In genomic region chr13:25848156-25848555, GRCm38 (mm10) we compare ENCODE assay signal across 25 mouse cellular contexts.
DNase-seq lines count a peak whose midpoint lies in the region; ATAC-seq and TF ChIP-seq lines count a peak whose summit lies in the region.
"Had no signal": no experiment of that assay in that cellular context is flagged by ENCODE, and none has a peak within 500 bp of the region (broad histone marks: within the 10 kb centered on the region; RNA-seq: fewer than 3 reads in every experiment).

No protein-coding gene starts in this region.

- WGBS in forebrain, postnatal 0 days = 71% methylated on average over 4 of the region's 4 CpGs
- 86% methylated on average over 4 of the region's 4 CpGs for WGBS in forebrain, embryonic 13.5 days
- 70% methylated on average over 4 of the region's 4 CpGs for WGBS in intestine, embryonic 15.5 days

- no peak for TF ChIP-seq CTCF in forebrain, postnatal 0 days (IDR thresholded peaks at IDR 0.05; ENCODE audit: low read depth)

- H3K27ac ChIP-seq in forebrain, postnatal 0 days (ENCODE audit: low read depth, low read length) = no peak overlapping the region
- no peak overlapping the region for H3K27ac ChIP-seq in forebrain, embryonic 13.5 days
- no peak overlapping the region for H3K27ac ChIP-seq in intestine, embryonic 15.5 days
- H3K27ac ChIP-seq: embryonic facial prominence, embryonic 12.5 days; embryonic facial prominence, embryonic 15.5 days; forebrain, embryonic 15.5 days; heart, adult 2 months; heart, embryonic 10.5 days; heart, embryonic 13.5 days; hindbrain, embryonic 14.5 days had no signal

- DNase-seq in forebrain, postnatal 0 days = peak; percentile 18
- peak; percentile 26 for DNase-seq in brain, adult 2 months (ENCODE audit: low read depth, low spot score)
- DNase-seq in layer of hippocampus, adult 9-11 months = peak; percentile 23
- peak; percentile 8 to 12 for DNase-seq in layer of hippocampus, postnatal 36 days
- no peak for DNase-seq in left cerebral cortex, postnatal 10 days (ENCODE audit: extremely low spot score in 1 of 2, low spot score in 2 of 2)
- DNase-seq: adrenal gland, postnatal 10 days; adrenal gland, postnatal 36 days; cerebellum, adult 11 months; cerebellum, adult 2 months; cerebellum, adult 9-11 months; cerebellum, postnatal 25 days; gastrocnemius, postnatal 10 days; gastrocnemius, postnatal 36 days; heart, adult 2 months; heart, postnatal 14 days; heart, postnatal 4 days had no signal

- H3K9me3 ChIP-seq in forebrain, postnatal 0 days (ENCODE audit: low read length) = no peaks in the 10 kb centered on the region
- no peaks in the 10 kb centered on the region for H3K9me3 ChIP-seq in forebrain, embryonic 13.5 days (replicated peaks)
- H3K9me3 ChIP-seq in intestine, embryonic 15.5 days = no peaks in the 10 kb centered on the region
- H3K9me3 ChIP-seq: embryonic facial prominence, embryonic 12.5 days; embryonic facial prominence, embryonic 15.5 days; forebrain, embryonic 15.5 days; heart, embryonic 10.5 days; heart, embryonic 13.5 days had no signal

- no peak overlapping the region for H3K9ac ChIP-seq in forebrain, postnatal 0 days
- H3K9ac ChIP-seq in forebrain, embryonic 13.5 days = no peak overlapping the region
- H3K9ac ChIP-seq in intestine, embryonic 15.5 days = no peak overlapping the region
- H3K9ac ChIP-seq: embryonic facial prominence, embryonic 12.5 days; embryonic facial prominence, embryonic 15.5 days; forebrain, embryonic 15.5 days; heart, embryonic 13.5 days; hindbrain, embryonic 14.5 days had no signal

- H3K4me1 ChIP-seq in forebrain, postnatal 0 days (ENCODE audit: insufficient read depth) = no peaks in the 10 kb centered on the region
- H3K4me1 ChIP-seq in forebrain, embryonic 13.5 days = no peaks in the 10 kb centered on the region
- no peaks in the 10 kb centered on the region for H3K4me1 ChIP-seq in intestine, embryonic 15.5 days (replicated peaks)
- H3K4me1 ChIP-seq: embryonic facial prominence, embryonic 12.5 days; embryonic facial prominence, embryonic 15.5 days; forebrain, embryonic 15.5 days; heart, embryonic 10.5 days; heart, embryonic 13.5 days had no signal

- H3K4me3 ChIP-seq in forebrain, postnatal 0 days (ENCODE audit: low read depth, low read length) = no peak overlapping the region
- H3K4me3 ChIP-seq in forebrain, embryonic 13.5 days = no peak overlapping the region
- no peak overlapping the region for H3K4me3 ChIP-seq in intestine, embryonic 15.5 days (replicated peaks)
- H3K4me3 ChIP-seq: embryonic facial prominence, embryonic 12.5 days; embryonic facial prominence, embryonic 15.5 days; forebrain, embryonic 15.5 days; heart, adult 2 months; heart, embryonic 10.5 days; heart, embryonic 13.5 days had no signal

- no peak overlapping the region for H3K4me2 ChIP-seq in forebrain, postnatal 0 days (ENCODE audit: low read depth)
- no peak overlapping the region for H3K4me2 ChIP-seq in forebrain, embryonic 13.5 days
- H3K4me2 ChIP-seq in intestine, embryonic 15.5 days (replicated peaks) = no peak overlapping the region
- H3K4me2 ChIP-seq: embryonic facial prominence, embryonic 12.5 days; embryonic facial prominence, embryonic 15.5 days; forebrain, embryonic 15.5 days; heart, embryonic 13.5 days; hindbrain, embryonic 14.5 days had no signal

- no peaks in the 10 kb centered on the region for H3K27me3 ChIP-seq in forebrain, postnatal 0 days (ENCODE audit: insufficient read depth, low read length)
- no peaks in the 10 kb centered on the region for H3K27me3 ChIP-seq in forebrain, embryonic 13.5 days
- H3K27me3 ChIP-seq in intestine, embryonic 15.5 days (replicated peaks) = no peaks in the 10 kb centered on the region
- H3K27me3 ChIP-seq: embryonic facial prominence, embryonic 12.5 days; embryonic facial prominence, embryonic 15.5 days; forebrain, embryonic 15.5 days; heart, embryonic 13.5 days had no signal

- no peaks in the 10 kb centered on the region for H3K36me3 ChIP-seq in forebrain, postnatal 0 days (ENCODE audit: insufficient read depth)
- H3K36me3 ChIP-seq in forebrain, embryonic 13.5 days (ENCODE audit: poor library complexity, severe bottlenecking) = no peaks in the 10 kb centered on the region
- no peaks in the 10 kb centered on the region for H3K36me3 ChIP-seq in intestine, embryonic 15.5 days
- H3K36me3 ChIP-seq: embryonic facial prominence, embryonic 12.5 days; embryonic facial prominence, embryonic 15.5 days; forebrain, embryonic 15.5 days; heart, embryonic 10.5 days; heart, embryonic 13.5 days had no signal

- intact Hi-C loops in left cerebral cortex, postnatal 10 days (cut with DNase I) = no loop called here

- no peak for ATAC-seq in forebrain, postnatal 0 days
- ATAC-seq in forebrain, embryonic 13.5 days = no peak
- no peak for ATAC-seq in intestine, embryonic 15.5 days
- ATAC-seq: activated CD4-positive, CD25-positive, alpha-beta regulatory T cell, adult 4 months; forebrain, embryonic 15.5 days had no signal

Comparison
In these comparisons a context has a peak if more than half of its experiments do, and no peak if none do; other contexts are left out.
1. DNase-seq: peak in forebrain, postnatal 0 days (single experiment), brain, adult 2 months (single experiment), layer of hippocampus, adult 9-11 months (single experiment) and layer of hippocampus, postnatal 36 days (2 of 2); none in left cerebral cortex, postnatal 10 days (0 of 2).